Mouse (Mus musculus): ENCODE measurements around the gene Pecam1.
"Not testable (repeated sequence)": the region's sequence is repeated elsewhere in the genome, so short reads cannot be mapped to it uniquely, and the experiment has no call there.

Gene Pecam1

GRCm38 (mm10) chr11:106623629-106624028 is 126.8 kb downstream of the Pecam1 start:
- DNase-seq (ENCODE audit: low spot score): no peak

- no peak for DNase-seq (ENCODE audit: low spot score)
Observed at GRCm38 (mm10) chr11:106622056-106622455, 128.4 kb downstream of the Pecam1 start.

GRCm38 (mm10) chr11:106618768-106619167 is 131.7 kb downstream of the Pecam1 start:
- not testable (repeated sequence) for DNase-seq (ENCODE audit: low spot score)

GRCm38 (mm10) chr11:106617821-106618580 is 132.4 kb downstream of the Pecam1 start:
- DNase-seq (ENCODE audit: low spot score): no peak

- no peak for DNase-seq (ENCODE audit: low spot score)
Observed at GRCm38 (mm10) chr11:106615561-106615960, 134.9 kb downstream of the Pecam1 start.

- DNase-seq (ENCODE audit: low spot score): no peak
Observed at GRCm38 (mm10) chr11:106614339-106614645, 136.1 kb downstream of the Pecam1 start.

GRCm38 (mm10) chr11:106613638-106614338 is 136.6 kb downstream of the Pecam1 start:
- no peak for DNase-seq (ENCODE audit: low spot score)

- peak; percentile 97 for DNase-seq (ENCODE audit: low spot score)
Observed at GRCm38 (mm10) chr11:106612961-106613637, 137.3 kb downstream of the Pecam1 start, which contains the start of gene Tex2. TSS of gene Tex2 (minus strand) at chr11:106613423.

GRCm38 (mm10) chr11:106612209-106612960 is 138.0 kb downstream of the Pecam1 start:
- DNase-seq (ENCODE audit: low spot score): peak; percentile 50

GRCm38 (mm10) chr11:106609731-106610130 is 140.7 kb downstream of the Pecam1 start:
- peak; percentile 18 for DNase-seq (ENCODE audit: low spot score)

GRCm38 (mm10) chr11:106607316-106607715 is 143.1 kb downstream of the Pecam1 start:
- no peak for DNase-seq (ENCODE audit: low spot score)

- no peak for DNase-seq (ENCODE audit: low spot score)
Observed at GRCm38 (mm10) chr11:106606042-106606441, 144.4 kb downstream of the Pecam1 start.

Measured in embryo, embryonic 10 days (tissue).